Mouse (Mus musculus): Measurements from ENCODE around the gene Ptpn6. TPM values are rescaled to one million over a fixed set of nuclear protein-coding genes. Genes with fewer than 3 reads are reported as not detected.

Ptpn6 gene
- polyA plus RNA-seq, 1 experiment from 2014 or later, result 3.7 TPM

- Histone ChIP-seq H3K4me2 (peak overlapping the region; percentile 88), H3K36me3 (peaks cover 6% of the 10 kb centered on the region), H3K9ac (no peak overlapping the region), H3K27me3 (no peaks in the 10 kb centered on the region), H3K4me1 (replicated peaks) (peaks cover 49% of the 10 kb centered on the region), H3K27ac (replicated peaks) (no peak overlapping the region), H3K9me3 (no peaks in the 10 kb centered on the region), H3K4me3 (no peak overlapping the region)
- 91% methylated on average over 2 of the region's 2 CpGs for WGBS
- no peak for ATAC-seq (ENCODE audit: low FRiP score, low read depth)
Measured at GRCm38 (mm10) chr6:124753861-124754260, 15.3 kb upstream of the Ptpn6 start.

- Histone ChIP-seq H3K9ac (no peak overlapping the region), H3K4me3 (no peak overlapping the region), H3K27ac (replicated peaks) (no peak overlapping the region), H3K4me1 (replicated peaks) (peaks cover 40% of the 10 kb centered on the region), H3K9me3 (no peaks in the 10 kb centered on the region), H3K36me3 (peaks cover 22% of the 10 kb centered on the region), H3K27me3 (no peaks in the 10 kb centered on the region), H3K4me2 (no peak overlapping the region)
- ATAC-seq (ENCODE audit: low FRiP score, low read depth), result no peak
- 87% methylated on average over 8 of the region's 8 CpGs for WGBS
Measured at GRCm38 (mm10) chr6:124750405-124750804, 11.9 kb upstream of the Ptpn6 start.

GRCm38 (mm10) chr6:124746654-124747632 is 8.4 kb upstream of the Ptpn6 start:
- Histone ChIP-seq H3K4me2 (peak overlapping the region; percentile 93), H3K4me1 (replicated peaks) (peaks cover 23% of the 10 kb centered on the region), H3K36me3 (peaks cover 48% of the 10 kb centered on the region), H3K27me3 (no peaks in the 10 kb centered on the region), H3K4me3 (no peak overlapping the region), H3K9ac (peak overlapping the region; percentile 63; the same call in 1 of the 2 replicates), H3K9me3 (no peaks in the 10 kb centered on the region), H3K27ac (replicated peaks) (peak overlapping the region; percentile 90)
- 87% methylated on average over 7 of the region's 7 CpGs for WGBS
- ATAC-seq (ENCODE audit: low FRiP score, low read depth), result 0 out of 2 replicates have a peak, but pooled peaks have one; percentile 1

- peak overlapping the region; percentile 44 for H3K4me3 ChIP-seq
- 11% methylated on average over 8 of the region's 8 CpGs for WGBS
- H3K27me3 ChIP-seq, result no peaks in the 10 kb centered on the region
- peak overlapping the region; percentile 90 for H3K27ac ChIP-seq (replicated peaks)
- H3K36me3 ChIP-seq, result peaks cover 48% of the 10 kb centered on the region
- ATAC-seq (ENCODE audit: low FRiP score, low read depth), result peak; percentile 1
- H3K9ac ChIP-seq, result peak overlapping the region; percentile 63
- peaks cover 28% of the 10 kb centered on the region for H3K4me1 ChIP-seq (replicated peaks)
- peak overlapping the region; percentile 93 for H3K4me2 ChIP-seq
- no peaks in the 10 kb centered on the region for H3K9me3 ChIP-seq
Measured at GRCm38 (mm10) chr6:124746296-124746605, 7.7 kb upstream of the Ptpn6 start.

- Histone ChIP-seq H3K36me3 (peaks cover 48% of the 10 kb centered on the region), H3K27ac (replicated peaks) (peak overlapping the region; percentile 90), H3K4me2 (peak overlapping the region; percentile 93), H3K4me1 (replicated peaks) (peaks cover 28% of the 10 kb centered on the region), H3K9ac (peak overlapping the region; percentile 63), H3K9me3 (no peaks in the 10 kb centered on the region), H3K4me3 (peak overlapping the region; percentile 44), H3K27me3 (no peaks in the 10 kb centered on the region)
- ATAC-seq (ENCODE audit: low FRiP score, low read depth), result peak; percentile 85
- WGBS, result under 1% methylated on average over 85 of the region's 85 CpGs
Measured at GRCm38 (mm10) chr6:124745490-124746295, 7.2 kb upstream of the Ptpn6 start.

GRCm38 (mm10) chr6:124744755-124745321 is 6.3 kb upstream of the Ptpn6 start:
- Histone ChIP-seq H3K27me3 (no peaks in the 10 kb centered on the region), H3K4me3 (peak overlapping the region; percentile 44), H3K4me1 (replicated peaks) (peaks cover 32% of the 10 kb centered on the region), H3K4me2 (peak overlapping the region; percentile 93), H3K9me3 (no peaks in the 10 kb centered on the region), H3K36me3 (peaks cover 48% of the 10 kb centered on the region), H3K9ac (peak overlapping the region; percentile 20; the same call in 1 of the 2 replicates), H3K27ac (replicated peaks) (peak overlapping the region; percentile 90)
- ATAC-seq (ENCODE audit: low FRiP score, low read depth), result 0 out of 2 replicates have a peak, but pooled peaks have one; percentile 0
- WGBS, result 67% methylated on average over 26 of the region's 26 CpGs

GRCm38 (mm10) chr6:124743647-124744046 is 5.1 kb upstream of the Ptpn6 start:
- Histone ChIP-seq H3K4me3 (no peak overlapping the region), H3K27ac (replicated peaks) (no peak overlapping the region), H3K4me1 (replicated peaks) (peaks cover 44% of the 10 kb centered on the region), H3K4me2 (no peak overlapping the region), H3K27me3 (no peaks in the 10 kb centered on the region), H3K36me3 (peaks cover 42% of the 10 kb centered on the region), H3K9me3 (no peaks in the 10 kb centered on the region), H3K9ac (no peak overlapping the region)
- 92% methylated on average over 8 of the region's 8 CpGs for WGBS
- no peak for ATAC-seq (ENCODE audit: low FRiP score, low read depth)

- Histone ChIP-seq H3K36me3 (peaks cover 35% of the 10 kb centered on the region), H3K9me3 (no peaks in the 10 kb centered on the region), H3K4me2 (no peak overlapping the region), H3K4me3 (no peak overlapping the region), H3K27me3 (no peaks in the 10 kb centered on the region), H3K9ac (no peak overlapping the region), H3K27ac (replicated peaks) (0 out of 2 replicates have a peak overlapping the region, but pooled peaks have one; percentile 1), H3K4me1 (replicated peaks) (peaks cover 46% of the 10 kb centered on the region)
- no peak for ATAC-seq (ENCODE audit: low FRiP score, low read depth)
- WGBS, result 90% methylated on average over 15 of the region's 15 CpGs
Measured at GRCm38 (mm10) chr6:124742839-124743514, 4.5 kb upstream of the Ptpn6 start.

- 71% methylated on average over 3 of the region's 3 CpGs for WGBS
- Histone ChIP-seq H3K27ac (replicated peaks) (peak overlapping the region; percentile 99), H3K9me3 (no peaks in the 10 kb centered on the region), H3K4me3 (peak overlapping the region; percentile 69), H3K36me3 (peaks cover 26% of the 10 kb centered on the region), H3K4me2 (peak overlapping the region; percentile 87), H3K4me1 (replicated peaks) (peaks cover 46% of the 10 kb centered on the region), H3K9ac (peak overlapping the region; percentile 97), H3K27me3 (no peaks in the 10 kb centered on the region)
- ATAC-seq (ENCODE audit: low FRiP score, low read depth), result no peak
Measured at GRCm38 (mm10) chr6:124741842-124742241, 3.3 kb upstream of the Ptpn6 start.

GRCm38 (mm10) chr6:124740888-124741761 is 2.6 kb upstream of the Ptpn6 start, which contains the start of gene Grcc10:
TSS of gene Grcc10 (minus strand) at chr6:124741374.
- Histone ChIP-seq H3K4me1 (replicated peaks) (peaks cover 39% of the 10 kb centered on the region), H3K4me3 (peak within 1 kb of the TSS; percentile 69), H3K27ac (replicated peaks) (peak within 1 kb of the TSS; percentile 99), H3K9ac (peak within 1 kb of the TSS; percentile 97), H3K9me3 (no peaks in the 10 kb centered on the region), H3K27me3 (no peaks in the 10 kb centered on the region), H3K4me2 (peak within 1 kb of the TSS; percentile 87), H3K36me3 (peaks cover 26% of the 10 kb centered on the region)
- ATAC-seq (ENCODE audit: low FRiP score, low read depth), result peak; percentile 81
- under 1% methylated on average over 41 of the region's 41 CpGs for WGBS

Measured in hindbrain, embryonic 15.5 days (tissue).